Mouse (Mus musculus): ENCODE data around the gene Pth2.

Gene Pth2

DNA sequence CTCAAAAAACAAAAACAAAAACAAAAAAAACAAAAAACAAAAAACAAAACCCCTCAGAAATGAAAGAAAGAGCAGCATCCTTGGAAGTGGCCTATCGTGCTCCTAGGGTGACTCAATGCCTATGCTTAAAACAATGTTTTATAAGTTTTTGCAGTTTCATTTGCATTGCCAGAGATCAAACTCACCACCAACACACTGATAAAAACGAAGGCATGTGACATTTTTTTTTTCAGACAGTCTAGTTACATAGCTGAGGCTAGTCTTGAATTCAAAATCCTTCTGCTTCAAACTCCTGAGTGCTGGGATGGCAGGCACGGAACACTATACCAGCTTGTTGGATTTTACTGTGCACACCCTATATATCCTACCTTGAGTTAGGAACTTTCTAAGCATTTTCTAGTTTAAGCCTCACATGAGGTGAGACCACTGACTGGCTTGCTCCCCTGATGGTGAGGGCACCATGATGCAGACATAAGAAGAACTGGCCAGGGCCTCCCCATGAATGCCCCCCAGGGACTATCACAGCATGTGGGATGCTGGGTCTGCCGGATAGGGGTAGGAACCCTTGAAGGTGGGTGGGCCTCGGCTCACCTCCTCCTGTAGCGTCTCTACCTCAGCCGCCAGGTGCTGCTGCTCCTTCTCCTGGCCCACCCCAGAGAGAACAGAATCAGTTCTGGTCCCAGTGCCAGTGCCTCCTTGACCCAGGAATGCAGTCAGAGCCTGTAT is 12.0 kb downstream of the Pth2 start:
- no peaks in the 10 kb centered on the region for H3K9me3 ChIP-seq (ENCODE audit: low read length)
- H3K27me3 ChIP-seq (ENCODE audit: insufficient read depth, low read length) = peaks cover 36% of the 10 kb centered on the region
- H3K4me1 ChIP-seq (replicated peaks; ENCODE audit: low read depth, low read length) = peaks cover 86% of the 10 kb centered on the region
- H3K36me3 ChIP-seq (ENCODE audit: insufficient read depth, low read length) = no peaks in the 10 kb centered on the region
- H3K4me3 ChIP-seq (replicated peaks; ENCODE audit: low read length) = no peak overlapping the region
- no peak for TF ChIP-seq CTCF (conservative IDR thresholded peaks at IDR 0.05; ENCODE audit: low read length)
- no peak for TF ChIP-seq POU5F1 (IDR thresholded peaks at IDR 0.05; ENCODE audit: borderline replicate concordance, low read length)
- TF ChIP-seq NANOG (IDR thresholded peaks at IDR 0.05; ENCODE audit: borderline replicate concordance, low read length) = no peak

DNA sequence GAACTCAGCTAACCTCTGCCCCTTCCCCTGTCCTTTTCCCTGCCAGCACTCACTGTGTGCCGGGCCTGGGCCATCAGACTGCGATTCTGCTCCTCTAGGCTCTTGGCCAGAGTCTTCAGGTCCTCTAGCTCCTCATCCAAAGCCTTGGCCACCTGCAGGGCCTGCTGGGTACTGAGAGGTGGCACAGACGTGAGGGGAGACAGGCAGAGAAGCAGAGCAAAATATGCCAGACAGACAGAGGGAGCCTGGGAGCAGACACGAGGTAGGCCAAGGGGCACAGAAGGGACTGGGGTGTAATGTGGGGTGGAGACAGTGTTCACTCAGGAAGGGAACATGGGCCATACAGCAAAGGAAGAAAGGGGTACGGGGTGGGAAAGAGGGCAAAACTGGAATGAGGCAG is 12.6 kb downstream of the Pth2 start:
- peak overlapping the region; percentile 39; the same call in 1 of the 2 replicates for H3K4me3 ChIP-seq (replicated peaks; ENCODE audit: low read length)
- H3K36me3 ChIP-seq (ENCODE audit: insufficient read depth, low read length) = no peaks in the 10 kb centered on the region
- H3K27me3 ChIP-seq (ENCODE audit: insufficient read depth, low read length) = peaks cover 32% of the 10 kb centered on the region
- H3K9me3 ChIP-seq (ENCODE audit: low read length) = no peaks in the 10 kb centered on the region
- peaks cover 86% of the 10 kb centered on the region for H3K4me1 ChIP-seq (replicated peaks; ENCODE audit: low read depth, low read length)
- TF ChIP-seq CTCF (conservative IDR thresholded peaks at IDR 0.05; ENCODE audit: low read length) = 0 out of 2 replicates have a peak, but pooled peaks have one; percentile 3
- no peak for TF ChIP-seq NANOG (IDR thresholded peaks at IDR 0.05; ENCODE audit: borderline replicate concordance, low read length)
- TF ChIP-seq POU5F1 (IDR thresholded peaks at IDR 0.05; ENCODE audit: borderline replicate concordance, low read length) = no peak

DNA sequence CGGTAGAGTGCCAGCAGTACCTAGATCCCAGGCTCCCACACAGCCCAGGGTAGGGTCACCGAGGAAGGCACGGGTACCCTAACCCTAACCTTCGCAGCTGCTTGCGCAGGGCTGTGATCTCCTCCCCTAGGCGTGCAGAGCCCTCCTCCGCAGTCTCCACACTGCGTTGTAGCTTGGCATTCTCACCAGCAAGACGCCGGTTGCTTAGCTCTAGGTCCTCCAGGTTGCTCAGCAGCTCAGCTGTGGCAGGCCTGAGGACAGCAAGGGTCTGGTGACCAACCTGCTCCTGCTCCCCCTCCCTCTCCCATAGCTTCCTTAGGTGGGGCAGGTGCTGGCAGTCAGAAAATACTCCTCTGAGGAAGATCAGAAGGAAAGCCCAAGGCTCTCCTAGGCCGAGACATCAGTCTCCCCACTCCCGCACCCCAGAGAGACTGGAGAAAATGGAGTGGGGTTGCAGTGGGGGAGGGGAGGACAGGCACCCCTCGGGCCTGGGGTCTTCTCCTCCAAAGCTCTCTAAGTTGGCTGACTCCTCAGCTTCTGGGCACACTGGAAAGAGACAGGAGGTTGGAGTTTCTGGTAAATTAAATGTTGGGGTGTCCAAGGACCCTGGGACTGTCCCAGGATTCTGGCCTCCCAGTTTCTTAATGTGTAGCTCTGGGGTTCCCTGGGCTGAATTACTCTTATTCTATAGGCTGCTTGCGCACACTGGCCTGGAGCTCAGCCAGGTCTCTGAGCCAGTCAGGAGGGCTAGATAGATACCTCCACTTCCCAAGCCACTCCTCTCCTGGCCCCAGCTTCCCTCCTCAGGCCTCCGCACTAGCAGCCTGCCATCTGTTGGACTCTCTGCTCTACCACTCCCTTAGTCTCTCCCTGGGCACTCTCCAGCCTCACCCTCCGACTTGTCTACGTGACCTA is 13.3 kb downstream of the Pth2 start:
- H3K36me3 ChIP-seq (ENCODE audit: insufficient read depth, low read length) = no peaks in the 10 kb centered on the region
- TF ChIP-seq NANOG (IDR thresholded peaks at IDR 0.05; ENCODE audit: borderline replicate concordance, low read length) (no peak), POU5F1 (IDR thresholded peaks at IDR 0.05; ENCODE audit: borderline replicate concordance, low read length) (no peak), CTCF (conservative IDR thresholded peaks at IDR 0.05; ENCODE audit: low read length) (no peak)
- peak overlapping the region; percentile 39 for H3K4me3 ChIP-seq (replicated peaks; ENCODE audit: low read length)
- peaks cover 29% of the 10 kb centered on the region for H3K27me3 ChIP-seq (ENCODE audit: insufficient read depth, low read length)
- H3K9me3 ChIP-seq (ENCODE audit: low read length) = no peaks in the 10 kb centered on the region
- peaks cover 86% of the 10 kb centered on the region for H3K4me1 ChIP-seq (replicated peaks; ENCODE audit: low read depth, low read length)

DNA sequence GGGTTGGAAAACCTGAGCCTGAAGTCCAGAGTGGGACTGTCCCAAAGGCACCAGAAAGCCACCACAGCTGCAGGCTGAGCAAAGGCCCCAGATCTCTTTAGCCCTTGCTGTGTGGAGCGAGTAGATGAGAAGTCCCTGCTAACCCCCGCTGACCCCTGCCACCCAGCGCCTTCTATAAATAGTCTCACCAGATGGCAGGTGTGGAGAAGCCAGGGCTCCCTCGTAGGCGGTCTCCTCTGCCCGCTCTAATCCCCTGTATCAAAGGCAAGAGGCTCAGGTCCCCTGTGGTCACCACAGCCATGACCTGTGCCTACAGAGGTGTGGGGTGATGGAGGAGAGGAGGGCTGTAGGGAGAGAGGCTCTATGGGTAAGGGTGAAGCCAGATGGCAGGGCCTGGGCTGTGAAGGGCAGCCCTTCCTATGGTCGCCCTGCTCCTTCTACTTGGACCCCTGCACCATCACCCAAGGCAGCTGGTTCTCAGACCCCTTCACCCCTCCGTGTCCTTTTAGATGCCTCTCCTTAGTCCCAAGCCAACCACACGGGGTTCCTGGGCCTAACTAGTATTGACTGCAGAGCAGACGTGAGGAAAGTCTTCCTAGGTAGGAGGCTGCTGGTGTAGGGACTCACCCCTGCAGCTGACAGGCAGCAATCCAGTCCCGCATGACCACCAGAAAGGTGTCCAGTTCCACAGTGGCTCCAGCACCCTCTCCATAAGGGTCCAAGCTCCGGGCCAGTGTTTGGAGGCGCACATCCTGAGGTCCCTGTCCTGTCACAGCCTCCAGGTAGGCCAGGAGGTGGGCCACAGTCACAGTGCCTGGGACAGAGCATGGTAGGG is 14.8 kb downstream of the Pth2 start:
- Histone ChIP-seq H3K9me3 (ENCODE audit: low read length) (no peaks in the 10 kb centered on the region), H3K27me3 (ENCODE audit: insufficient read depth, low read length) (peaks cover 19% of the 10 kb centered on the region; the same call in 1 of the 2 replicates), H3K4me1 (replicated peaks; ENCODE audit: low read depth, low read length) (peaks cover 75% of the 10 kb centered on the region), H3K36me3 (ENCODE audit: insufficient read depth, low read length) (no peaks in the 10 kb centered on the region), H3K4me3 (replicated peaks; ENCODE audit: low read length) (no peak overlapping the region)
- no peak for TF ChIP-seq NANOG (IDR thresholded peaks at IDR 0.05; ENCODE audit: borderline replicate concordance, low read length)
- no peak for TF ChIP-seq POU5F1 (IDR thresholded peaks at IDR 0.05; ENCODE audit: borderline replicate concordance, low read length)
- TF ChIP-seq CTCF (conservative IDR thresholded peaks at IDR 0.05; ENCODE audit: low read length) = no peak

DNA sequence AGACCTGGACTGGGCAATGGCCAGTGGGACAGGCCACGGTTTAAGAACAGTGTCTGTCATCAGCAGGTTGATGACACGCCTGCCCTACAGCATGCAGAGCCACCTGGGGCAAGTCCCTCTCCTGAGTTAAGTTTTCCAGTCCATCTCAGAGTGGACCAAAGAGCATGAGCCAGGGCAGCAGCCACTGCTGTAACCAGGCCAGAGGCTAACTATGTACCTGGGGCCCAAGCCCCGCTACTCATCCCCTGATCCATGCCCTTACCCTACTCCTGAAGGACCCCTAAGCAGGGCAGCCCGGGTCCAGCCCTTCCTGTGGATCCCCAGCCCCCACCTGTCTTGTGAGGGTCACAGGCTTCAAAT is 15.4 kb downstream of the Pth2 start:
- peaks cover 74% of the 10 kb centered on the region for H3K4me1 ChIP-seq (replicated peaks; ENCODE audit: low read depth, low read length)
- no peak overlapping the region for H3K4me3 ChIP-seq (replicated peaks; ENCODE audit: low read length)
- no peaks in the 10 kb centered on the region for H3K36me3 ChIP-seq (ENCODE audit: insufficient read depth, low read length)
- no peaks in the 10 kb centered on the region for H3K9me3 ChIP-seq (ENCODE audit: low read length)
- TF ChIP-seq CTCF (conservative IDR thresholded peaks at IDR 0.05; ENCODE audit: low read length) (no peak), NANOG (IDR thresholded peaks at IDR 0.05; ENCODE audit: borderline replicate concordance, low read length) (no peak), POU5F1 (IDR thresholded peaks at IDR 0.05; ENCODE audit: borderline replicate concordance, low read length) (no peak)
- peaks cover 19% of the 10 kb centered on the region; the same call in 1 of the 2 replicates for H3K27me3 ChIP-seq (ENCODE audit: insufficient read depth, low read length)

DNA sequence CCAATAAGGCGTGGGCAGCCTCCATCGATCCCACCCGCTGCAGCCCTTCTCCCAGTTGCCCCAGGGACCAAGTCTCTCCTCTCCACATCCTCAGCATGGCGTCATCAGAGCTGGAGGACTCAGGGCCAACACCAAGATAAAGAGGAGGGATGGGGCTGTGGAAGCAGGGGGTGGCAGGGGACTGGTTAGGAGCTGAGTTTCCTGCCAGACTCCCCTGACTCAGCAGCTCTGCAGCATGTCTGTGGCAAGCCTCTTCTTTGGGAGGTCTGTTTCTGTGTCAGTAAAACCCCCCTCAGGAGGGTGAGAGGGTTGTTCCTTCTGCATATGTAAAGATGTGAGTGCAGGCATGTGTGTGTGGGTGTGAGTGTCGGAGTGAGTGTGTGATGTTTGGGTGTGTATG is 16.2 kb downstream of the Pth2 start:
- no peak overlapping the region for H3K4me3 ChIP-seq (replicated peaks; ENCODE audit: low read length)
- TF ChIP-seq POU5F1 (IDR thresholded peaks at IDR 0.05; ENCODE audit: borderline replicate concordance, low read length) = no peak
- no peak for TF ChIP-seq NANOG (IDR thresholded peaks at IDR 0.05; ENCODE audit: borderline replicate concordance, low read length)
- no peak for TF ChIP-seq CTCF (conservative IDR thresholded peaks at IDR 0.05; ENCODE audit: low read length)
- H3K27me3 ChIP-seq (ENCODE audit: insufficient read depth, low read length) = peaks cover 19% of the 10 kb centered on the region; the same call in 1 of the 2 replicates
- H3K4me1 ChIP-seq (replicated peaks; ENCODE audit: low read depth, low read length) = peaks cover 66% of the 10 kb centered on the region
- H3K36me3 ChIP-seq (ENCODE audit: insufficient read depth, low read length) = no peaks in the 10 kb centered on the region
- H3K9me3 ChIP-seq (ENCODE audit: low read length) = no peaks in the 10 kb centered on the region

DNA sequence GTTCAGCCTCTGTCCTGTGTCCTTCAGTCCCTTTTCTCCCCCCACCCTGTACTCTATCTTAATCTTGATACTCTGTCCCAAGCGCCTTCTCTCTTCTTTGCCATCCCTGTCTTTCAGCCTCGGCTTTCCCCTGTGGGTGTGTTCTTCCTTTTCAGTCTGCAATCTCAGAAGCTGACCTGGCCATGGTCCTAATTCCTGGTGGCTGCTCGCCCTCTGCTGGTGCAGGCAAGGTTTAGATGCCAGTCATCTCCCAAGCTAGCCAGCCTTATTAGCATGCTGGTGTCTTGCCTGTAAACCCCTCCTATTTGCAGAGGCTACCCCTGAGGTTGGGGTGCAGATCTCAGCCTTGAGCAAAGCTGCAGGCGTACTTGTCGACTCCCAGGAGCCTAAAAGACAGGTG is 17.6 kb downstream of the Pth2 start:
- TF ChIP-seq POU5F1 (IDR thresholded peaks at IDR 0.05; ENCODE audit: borderline replicate concordance, low read length) (no peak), NANOG (IDR thresholded peaks at IDR 0.05; ENCODE audit: borderline replicate concordance, low read length) (no peak), CTCF (conservative IDR thresholded peaks at IDR 0.05; ENCODE audit: low read length) (peak; percentile 49)
- no peaks in the 10 kb centered on the region for H3K36me3 ChIP-seq (ENCODE audit: insufficient read depth, low read length)

More for the DNA sequence above, 17.6 kb downstream of the Pth2 start:
- Histone ChIP-seq H3K4me1 (replicated peaks; ENCODE audit: low read depth, low read length) (peaks cover 67% of the 10 kb centered on the region), H3K4me3 (replicated peaks; ENCODE audit: low read length) (peak overlapping the region; percentile 49), H3K9me3 (ENCODE audit: low read length) (no peaks in the 10 kb centered on the region), H3K27me3 (ENCODE audit: insufficient read depth, low read length) (peaks cover 25% of the 10 kb centered on the region; the same call in 1 of the 2 replicates)
